Mouse (Mus musculus) hindlimb bud, embryonic 11.5 days (tissue): ENCODE data around the gene N6amt1.

Source experiments
- DNase-seq: peaks from one replicate; pipeline ENCODE4 v3.0.0-alpha.2; 2012; ENCODE audit warnings: low read depth, low spot score; ENCODE audit errors: extremely low spot score

Gene N6amt1

GRCm38 (mm10) chr16:87384366-87384765 is 30.4 kb downstream of the N6amt1 start:
- no peak for DNase-seq

DNA sequence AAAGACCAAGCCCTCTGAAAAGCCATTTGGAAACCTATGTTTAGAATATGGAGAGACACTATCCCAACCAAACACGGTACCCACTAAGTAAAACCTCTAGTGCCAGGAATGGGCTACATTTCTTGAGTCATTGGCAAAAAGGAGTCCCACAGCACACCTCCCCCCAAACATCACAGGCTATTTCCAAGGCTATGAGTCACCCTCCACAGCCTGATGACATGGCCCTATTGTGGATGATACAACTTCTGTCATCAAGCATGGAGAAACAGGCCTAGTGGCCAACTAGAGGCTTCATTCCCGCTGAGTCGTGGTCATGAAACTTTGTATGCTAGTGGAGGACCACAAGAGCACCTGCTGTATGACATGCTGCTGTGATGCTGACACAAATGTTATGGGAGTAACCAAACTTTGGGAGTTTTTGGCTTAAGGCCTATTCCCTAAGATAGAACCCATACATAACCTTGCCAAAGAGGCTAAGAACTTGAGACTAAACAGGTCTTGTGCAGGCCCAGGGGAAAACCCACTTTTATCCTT is 33.5 kb downstream of the N6amt1 start:
- no peak for DNase-seq

GRCm38 (mm10) chr16:87393813-87394548 is 40.0 kb downstream of the N6amt1 start:
- peak; percentile 33 for DNase-seq

DNA sequence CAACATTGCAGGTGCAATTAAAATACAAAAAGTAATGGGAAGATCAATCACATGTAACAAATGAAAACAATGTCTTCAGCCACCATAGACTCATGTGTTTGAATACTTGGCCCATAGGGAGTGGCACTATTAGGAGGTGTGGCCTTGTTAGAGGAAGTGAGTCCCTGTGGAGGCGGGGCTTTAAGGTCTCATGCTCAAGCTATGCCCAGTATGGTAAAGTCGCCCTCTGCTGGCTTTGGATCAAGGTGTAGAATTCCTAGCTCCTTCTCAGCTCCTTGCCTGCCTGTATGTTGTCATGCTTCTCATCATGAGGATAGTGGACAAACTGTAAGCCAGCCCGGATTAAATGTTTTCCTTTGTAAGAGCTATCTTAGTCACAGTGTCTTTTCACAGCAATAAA is 51.0 kb downstream of the N6amt1 start:
- no peak for DNase-seq
